Mouse (Mus musculus) C3H10T1/2 (cell line): ENCODE measurements around the gene Eddm3b. TPM values are rescaled to one million over a fixed set of nuclear protein-coding genes. Genes with fewer than 3 reads are reported as not detected.

Source experiments
- polyA plus RNA-seq, 2 experiments: library from polyadenylated mRNA; unstranded; fragments of >200 nt; fragmentation: generic; extraction: Trizol; gene quantifications; one replicate each; pipeline ENCODE4 v1.2.1; 2012; ENCODE audit warnings: missing spikeins in 2 of 2

The Eddm3b gene
- polyA plus RNA-seq, result not detected

GRCm38 (mm10) chr14:51113916-51114560 is at the start of gene Eddm3b:
Eddm3b (plus strand) TSS chr14:51114426.

GRCm38 (mm10) chr14:51074335-51074734 is 39.9 kb upstream of the Eddm3b start, which contains the start of gene Olfr750:
Olfr750 (minus strand) TSS chr14:51074435.

GRCm38 (mm10) chr14:51090921-51091900 is 23.0 kb upstream of the Eddm3b start, which contains the start of the genes Rnase4 and Ang:
Rnase4 (plus strand) TSS chr14:51091077.
Ang (plus strand) TSS chr14:51091150.

GRCm38 (mm10) chr14:51146685-51147084 is 32.5 kb downstream of the Eddm3b start, which contains the start of gene Rnase1:
Rnase1 (minus strand) TSS chr14:51146785.

GRCm38 (mm10) chr14:51161976-51162375 is 47.8 kb downstream of the Eddm3b start, which contains the start of gene Rnase2b:
Rnase2b (plus strand) TSS chr14:51162260.

Other genes with a start within 250 kb of the Eddm3b start
- gene Tep1, start 243.9 kb upstream of the Eddm3b start, polyA plus RNA-seq, result 10 to 100 TPM; 12.0 to 25.0 TPM
- gene Klhl33, start 216.9 kb upstream of the Eddm3b start, polyA plus RNA-seq, result under 1 TPM; 0.01 to 0.52 TPM
- gene Osgep, start 189.5 kb upstream of the Eddm3b start, polyA plus RNA-seq, result 10 to 100 TPM; 34.1 to 57.0 TPM
- gene Apex1, start 189.5 kb upstream of the Eddm3b start, polyA plus RNA-seq, result 100 to 1,000 TPM in 1 of 2 experiments, 10 to 100 TPM in 1; 65.4 to 178 TPM
- gene Pip4p1, start 183.6 kb upstream of the Eddm3b start, polyA plus RNA-seq, result 10 to 100 TPM; 35.4 to 55.3 TPM
- 10 to 100 TPM; 21.1 to 92.2 TPM for gene Pnp, start 183.3 kb upstream of the Eddm3b start, polyA plus RNA-seq
- gene Gm49342, start 169.9 kb upstream of the Eddm3b start, polyA plus RNA-seq, result 10 to 100 TPM in 1 of 2 experiments, 1 to 10 TPM in 1; 9.5 to 31.7 TPM
- gene Pnp2, start 158.4 kb upstream of the Eddm3b start, polyA plus RNA-seq, result under 1 TPM; 0.19 to 0.86 TPM
- 1 to 10 TPM in 1 of 2 experiments, under 1 TPM in 1; 0.11 to 4.8 TPM for gene Rnase10, start 106.7 kb upstream of the Eddm3b start, polyA plus RNA-seq
- not detected for gene Rnase9, start 72.6 kb upstream of the Eddm3b start, polyA plus RNA-seq
- gene Rnase11, start 64.3 kb upstream of the Eddm3b start, polyA plus RNA-seq, result not detected
- not detected for gene Rnase12, start 56.8 kb upstream of the Eddm3b start, polyA plus RNA-seq
- gene Olfr750, start 40.0 kb upstream of the Eddm3b start, polyA plus RNA-seq, result not detected
- 10 to 100 TPM in 1 of 2 experiments, under 1 TPM in 1; 0.44 to 20.1 TPM for gene Rnase4, start 23.3 kb upstream of the Eddm3b start, polyA plus RNA-seq
- gene Ang, start 23.3 kb upstream of the Eddm3b start, polyA plus RNA-seq, result 1 to 10 TPM in 1 of 2 experiments, under 1 TPM in 1; 0.88 to 1.8 TPM
- under 1 TPM in 1 of 2 experiments, not detected in 1; 0.04 TPM for gene Rnase6, start 9.5 kb downstream of the Eddm3b start, polyA plus RNA-seq
- gene Rnase1, start 32.4 kb downstream of the Eddm3b start, polyA plus RNA-seq, result under 1 TPM in 1 of 2 experiments, not detected in 1; 0.06 TPM
- not detected for gene Rnase2b, start 47.8 kb downstream of the Eddm3b start, polyA plus RNA-seq
- gene Ang2, start 84.7 kb downstream of the Eddm3b start, polyA plus RNA-seq, result under 1 TPM; 0.44 to 0.73 TPM
- gene Ear14, start 89.0 kb downstream of the Eddm3b start, polyA plus RNA-seq, result not detected
- not detected for gene Rnase2a, start 141.7 kb downstream of the Eddm3b start, polyA plus RNA-seq
- gene Gm7247, start 247.3 kb downstream of the Eddm3b start, polyA plus RNA-seq, result not detected